Mouse (Mus musculus) heart, adult 9 months (tissue): ENCODE data around the gene Nol3.
A peak's percentile ranks its signal among the peaks of the same experiment; 100 is the strongest.
"Not testable (repeated sequence)": the region's sequence is repeated elsewhere in the genome, so short reads cannot be mapped to it uniquely, and the experiment has no call there.

Experiments
- DNase-seq, 2 experiments: peaks; one replicate each; pipeline ENCODE4 v3.0.0; 2022; ENCODE audit warnings: low spot score in 2 of 2

Gene Nol3

DNA sequence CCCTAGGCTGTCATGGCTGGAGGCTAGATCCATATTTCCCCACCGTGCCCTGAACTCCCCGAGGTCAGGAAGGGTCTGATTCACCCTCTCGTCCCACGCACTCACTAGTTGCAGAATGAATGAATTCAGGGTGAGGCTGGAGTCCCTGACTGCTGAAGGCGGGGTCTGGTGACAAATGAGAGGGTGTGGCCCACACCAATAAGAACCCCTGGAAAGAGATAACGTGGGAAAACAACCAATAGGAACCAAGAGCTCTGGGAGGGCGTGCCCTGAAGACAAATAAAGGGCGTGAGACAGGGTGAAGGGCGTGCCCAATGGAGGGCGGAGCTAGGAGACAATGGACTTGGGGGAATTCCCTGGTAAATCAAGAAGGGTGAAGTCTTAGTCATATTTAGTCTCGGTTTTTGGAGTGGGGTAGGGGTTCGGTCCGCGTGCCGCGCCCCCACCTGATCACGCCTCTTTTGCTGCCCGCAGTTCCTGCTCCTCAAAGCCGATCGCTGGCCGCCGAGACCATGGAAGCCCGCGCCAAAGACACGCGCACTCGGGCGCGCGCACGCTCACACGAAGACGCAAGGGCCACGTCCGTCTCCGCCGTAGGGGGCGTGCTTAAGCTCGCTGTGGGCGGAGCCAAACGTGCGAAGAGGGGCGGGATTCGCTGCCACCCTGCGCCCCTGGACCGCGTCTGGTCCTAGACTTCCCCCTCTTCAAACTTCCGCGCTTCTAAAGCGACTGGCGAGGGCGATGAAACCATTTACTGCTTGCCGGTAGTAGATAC lies 13.2 kb downstream of the Nol3 start:
- peak; percentile 91 to 92 for DNase-seq

DNA sequence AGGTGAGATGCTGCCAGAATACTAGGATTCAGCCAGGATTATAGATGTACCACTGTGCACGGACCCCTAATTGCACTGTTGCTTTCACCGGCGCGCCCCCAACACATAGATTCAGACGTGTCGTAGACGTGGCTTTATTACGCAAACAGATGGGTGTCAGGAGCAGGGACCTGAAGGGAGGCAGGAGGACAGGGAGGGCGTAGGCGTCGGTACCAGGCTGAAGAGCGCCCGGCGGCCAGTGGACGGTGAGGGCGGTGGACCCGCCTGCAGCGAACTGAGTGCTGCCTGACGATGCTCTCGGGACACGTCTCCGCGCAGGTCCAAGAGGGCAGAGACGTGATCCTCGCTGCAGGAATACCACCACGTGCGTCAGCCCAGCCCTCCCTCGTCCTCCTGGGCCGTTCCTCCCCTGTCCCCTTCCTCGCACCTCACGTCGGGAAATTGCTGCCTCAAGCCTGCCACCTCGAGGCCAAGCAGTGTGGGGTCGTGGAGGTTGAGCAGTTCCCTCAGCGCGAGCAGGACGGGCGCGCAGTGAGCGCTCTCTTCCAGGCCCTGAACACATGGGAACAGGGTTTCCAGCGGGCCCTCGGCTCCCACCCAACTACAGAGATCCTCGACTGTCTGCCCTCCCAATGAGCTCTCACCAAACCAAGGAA lies 14.0 kb downstream of the Nol3 start, which contains the start of gene 4931428F04Rik:
Gene 4931428F04Rik, minus strand, starts transcription at position 60 of the 656 bp plus-strand sequence.
- DNase-seq = no peak

DNA sequence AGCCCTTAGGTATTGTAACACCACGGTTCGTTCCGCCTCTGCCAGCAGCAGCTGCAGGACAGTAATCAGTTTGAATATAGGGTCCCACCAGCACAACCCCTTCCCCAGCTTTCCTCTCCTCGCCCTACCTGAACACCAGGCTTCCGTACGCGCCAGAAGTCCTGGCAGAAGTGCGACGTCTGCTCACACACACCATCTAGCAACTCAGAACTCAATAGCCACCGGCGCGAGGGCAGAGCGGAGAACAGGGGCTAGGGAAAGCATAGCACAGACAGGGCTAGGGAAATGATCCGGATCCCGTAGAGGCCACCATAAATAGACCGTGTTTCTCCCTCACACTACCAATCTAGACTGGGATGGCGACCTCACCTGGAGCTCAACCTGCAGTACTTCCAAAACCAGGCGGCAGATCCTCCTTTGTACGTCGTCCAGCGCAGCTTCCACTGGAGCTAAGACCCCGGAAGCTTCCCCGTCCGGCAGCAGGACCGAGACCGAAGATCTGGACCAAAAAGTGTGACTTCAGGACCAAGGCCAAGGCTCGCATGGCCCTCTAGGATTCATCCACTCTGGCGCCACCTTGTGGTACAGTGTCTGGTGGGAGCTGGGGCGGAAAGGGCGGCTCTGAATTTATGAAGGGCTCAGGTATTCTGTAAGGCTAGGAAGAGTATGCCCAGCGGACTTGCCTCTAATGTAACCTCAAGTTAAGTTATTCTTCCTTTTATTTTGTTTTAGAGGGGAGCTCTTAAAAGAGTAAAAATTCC lies 14.8 kb downstream of the Nol3 start:
- DNase-seq = peak; percentile 65 to 82

DNA sequence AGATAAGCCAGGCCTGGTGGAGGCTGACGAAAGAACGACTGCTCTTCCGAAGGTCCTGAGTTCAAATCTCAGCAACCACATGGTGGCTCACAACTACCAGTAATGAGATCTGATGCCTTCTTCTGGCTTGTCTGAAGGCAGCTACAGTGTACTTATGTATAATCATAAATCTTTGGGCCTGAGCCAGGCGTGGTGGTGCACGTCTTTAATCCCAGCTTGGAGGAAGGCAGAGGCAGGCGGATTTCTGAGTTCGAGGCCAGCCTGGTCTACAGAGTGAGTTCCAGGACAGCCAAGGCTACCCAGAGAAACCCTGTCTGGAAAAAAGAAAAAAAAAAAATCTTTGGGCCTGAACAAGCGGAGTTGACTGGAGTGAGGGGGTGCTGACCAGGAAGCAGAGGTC lies 15.4 kb downstream of the Nol3 start:
- not testable (repeated sequence) for DNase-seq

DNA sequence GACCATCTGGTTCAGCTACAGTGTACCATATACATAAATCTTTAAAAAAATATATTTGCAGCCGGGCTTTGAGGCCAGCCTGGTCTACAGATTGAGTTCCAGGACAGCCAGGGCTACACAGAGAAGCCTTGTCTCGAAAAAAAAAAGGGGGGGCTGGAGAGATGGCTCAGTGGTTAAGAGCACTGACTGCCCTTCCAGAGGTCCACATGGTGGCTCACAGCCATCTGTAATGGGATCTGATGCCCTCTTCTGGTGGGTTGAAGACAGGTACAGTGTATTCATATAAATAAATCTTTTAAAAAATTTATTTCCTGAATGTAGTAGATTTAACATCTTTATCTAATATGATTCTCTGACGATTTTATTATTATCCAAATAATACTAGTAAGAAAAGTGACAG lies 15.9 kb downstream of the Nol3 start:
- DNase-seq = not testable (repeated sequence)

DNA sequence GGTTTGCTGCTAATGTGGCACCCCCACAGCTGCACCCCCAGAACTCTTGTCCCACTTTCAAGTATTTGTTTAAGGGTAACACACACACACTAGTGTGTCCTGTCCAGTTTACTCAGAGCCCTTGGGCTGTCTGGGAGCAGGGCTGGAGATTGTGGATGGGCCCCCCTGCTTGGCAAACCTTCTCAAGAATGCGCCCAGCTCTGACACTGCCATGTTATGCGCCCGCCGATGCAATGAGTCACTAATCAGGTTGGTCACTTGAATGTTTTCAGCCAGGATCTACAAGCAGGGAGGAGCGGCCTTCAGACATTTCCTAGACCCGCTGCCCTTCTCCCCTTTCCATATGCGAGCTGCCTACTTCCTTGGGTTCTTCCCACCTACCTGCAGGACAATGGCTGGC lies 16.5 kb downstream of the Nol3 start:
- DNase-seq = no peak

DNA sequence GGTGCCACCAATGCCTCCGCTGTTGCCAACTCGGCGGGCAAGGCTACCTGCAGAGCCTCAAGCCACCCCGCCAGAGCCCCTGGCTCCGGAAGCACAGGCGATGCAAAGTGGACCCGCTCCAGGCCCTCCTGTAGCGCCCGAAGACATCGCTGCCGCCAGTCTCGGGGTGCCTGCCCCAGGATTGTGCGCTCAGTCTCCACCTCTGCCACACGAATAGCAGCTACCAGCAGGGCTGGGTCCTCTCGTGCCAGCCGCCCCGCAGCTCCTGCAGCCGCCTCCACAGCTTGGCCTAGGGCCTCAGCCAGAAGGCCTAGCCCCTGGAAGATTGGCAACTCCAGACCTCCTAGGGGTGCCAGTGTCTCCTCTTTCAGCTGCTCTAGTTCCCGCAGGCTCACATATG lies 17.5 kb downstream of the Nol3 start:
- DNase-seq = no peak

DNA sequence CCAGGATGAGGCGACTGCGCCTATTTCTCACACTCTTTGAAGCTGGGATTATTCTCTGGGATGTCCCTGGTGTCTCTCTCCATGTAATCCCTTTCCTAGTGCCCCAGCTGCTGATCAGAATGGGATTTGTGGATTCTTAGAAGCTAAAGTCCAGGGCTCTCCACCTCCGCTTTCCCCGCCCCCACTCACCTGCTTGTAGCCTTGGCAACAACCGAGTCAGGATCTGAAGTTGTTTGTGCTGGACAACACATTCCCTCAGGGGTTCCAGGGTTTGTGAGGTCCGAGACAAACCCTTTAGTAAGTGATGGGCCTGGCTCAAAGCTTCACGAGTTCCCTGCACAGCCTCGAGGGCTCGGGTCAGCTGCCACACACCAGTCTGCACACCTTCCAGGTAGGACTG lies 18.8 kb downstream of the Nol3 start:
- DNase-seq = no peak

DNA sequence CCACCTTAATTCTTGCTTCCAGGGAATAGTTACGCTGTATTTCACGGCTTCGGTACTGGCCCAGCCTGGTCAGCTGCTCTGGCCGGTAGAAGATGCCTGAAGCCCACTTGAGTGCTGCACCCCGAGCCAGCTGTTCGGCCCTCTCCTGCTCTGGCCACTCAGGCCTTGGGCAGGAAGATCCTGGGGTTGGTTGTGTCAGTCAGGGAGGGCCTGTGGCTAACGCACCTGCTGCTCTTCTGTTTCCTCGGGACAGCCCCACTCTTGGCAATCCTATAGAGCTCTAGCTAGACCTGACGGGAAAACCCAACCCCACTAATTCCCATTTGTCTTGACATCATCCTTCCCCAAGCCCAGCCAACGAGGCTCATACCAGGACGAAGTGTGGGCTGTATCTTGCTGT lies 19.3 kb downstream of the Nol3 start:
- no peak for DNase-seq

DNA sequence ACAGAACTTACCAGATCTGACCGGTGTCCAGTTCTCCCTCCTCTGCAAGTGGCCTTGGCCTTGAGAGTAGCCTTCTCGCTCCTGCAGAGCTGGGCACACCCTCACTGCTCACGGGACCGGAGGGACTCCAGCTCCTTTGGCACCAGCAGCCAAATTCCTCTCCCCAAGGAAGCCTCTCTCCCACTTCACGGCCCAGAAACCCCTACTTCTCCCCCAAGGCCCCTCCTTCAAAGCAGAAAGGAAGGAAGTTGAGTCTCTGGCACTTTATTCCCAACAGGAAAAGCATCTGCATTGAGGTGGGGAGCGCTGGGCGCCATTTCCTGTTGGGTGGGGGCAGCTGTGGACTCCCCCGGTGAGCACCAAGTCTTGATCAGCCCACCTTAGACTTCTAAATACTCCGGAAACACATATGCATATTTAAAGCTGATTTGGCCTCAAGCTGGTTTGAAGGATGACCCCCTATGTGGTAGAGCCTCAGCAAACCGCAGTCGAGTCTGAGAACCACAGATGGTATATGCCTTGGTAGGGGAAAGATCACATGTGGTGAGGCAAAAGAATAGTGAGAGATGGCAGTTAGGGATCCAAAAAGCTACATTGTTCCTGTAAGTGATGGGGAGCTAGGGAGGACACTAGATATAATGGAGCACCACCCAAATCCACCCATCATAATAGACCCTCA lies 20.1 kb downstream of the Nol3 start, which contains the start of gene Exoc3l:
Gene Exoc3l, minus strand, starts transcription at position 207 of the 679 bp plus-strand sequence.
- peak in 1 of 2 experiments; percentile 48 for DNase-seq

DNA sequence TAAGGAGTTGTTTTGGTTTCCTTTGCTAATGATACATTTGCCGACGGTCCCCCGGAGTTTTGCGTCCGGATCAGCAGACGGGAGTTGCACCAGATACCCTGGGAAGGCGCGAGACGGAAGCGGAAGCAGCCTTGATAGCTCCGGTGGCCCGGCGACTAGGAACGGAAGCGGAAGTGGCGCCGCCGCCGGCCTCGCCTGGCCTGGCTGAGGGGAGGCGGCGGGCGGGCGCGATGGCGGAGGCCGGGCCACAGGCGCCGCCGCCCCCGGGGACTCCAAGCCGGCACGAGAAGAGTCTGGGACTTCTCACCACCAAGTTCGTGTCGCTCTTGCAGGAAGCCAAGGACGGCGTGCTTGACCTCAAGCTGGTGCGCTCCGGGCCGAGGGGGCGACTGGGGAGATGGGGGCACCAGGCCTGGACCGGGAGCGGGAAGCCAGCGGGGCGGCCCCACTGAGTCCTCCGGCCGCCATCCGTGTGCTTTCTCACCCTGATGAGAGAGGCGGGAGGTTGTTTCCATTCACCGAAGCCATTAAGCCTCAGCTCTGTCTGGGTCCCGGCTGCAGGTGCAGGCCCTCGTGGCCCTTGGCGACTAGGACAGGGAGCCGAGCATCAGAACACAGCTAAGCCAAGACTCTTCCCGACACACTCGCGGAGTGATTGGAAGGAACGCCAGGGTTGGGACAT lies 21.7 kb downstream of the Nol3 start, which contains the start of gene E2f4:
Gene E2f4, plus strand, starts transcription at position 153 of the 682 bp plus-strand sequence.
- peak; percentile 93 for DNase-seq

DNA sequence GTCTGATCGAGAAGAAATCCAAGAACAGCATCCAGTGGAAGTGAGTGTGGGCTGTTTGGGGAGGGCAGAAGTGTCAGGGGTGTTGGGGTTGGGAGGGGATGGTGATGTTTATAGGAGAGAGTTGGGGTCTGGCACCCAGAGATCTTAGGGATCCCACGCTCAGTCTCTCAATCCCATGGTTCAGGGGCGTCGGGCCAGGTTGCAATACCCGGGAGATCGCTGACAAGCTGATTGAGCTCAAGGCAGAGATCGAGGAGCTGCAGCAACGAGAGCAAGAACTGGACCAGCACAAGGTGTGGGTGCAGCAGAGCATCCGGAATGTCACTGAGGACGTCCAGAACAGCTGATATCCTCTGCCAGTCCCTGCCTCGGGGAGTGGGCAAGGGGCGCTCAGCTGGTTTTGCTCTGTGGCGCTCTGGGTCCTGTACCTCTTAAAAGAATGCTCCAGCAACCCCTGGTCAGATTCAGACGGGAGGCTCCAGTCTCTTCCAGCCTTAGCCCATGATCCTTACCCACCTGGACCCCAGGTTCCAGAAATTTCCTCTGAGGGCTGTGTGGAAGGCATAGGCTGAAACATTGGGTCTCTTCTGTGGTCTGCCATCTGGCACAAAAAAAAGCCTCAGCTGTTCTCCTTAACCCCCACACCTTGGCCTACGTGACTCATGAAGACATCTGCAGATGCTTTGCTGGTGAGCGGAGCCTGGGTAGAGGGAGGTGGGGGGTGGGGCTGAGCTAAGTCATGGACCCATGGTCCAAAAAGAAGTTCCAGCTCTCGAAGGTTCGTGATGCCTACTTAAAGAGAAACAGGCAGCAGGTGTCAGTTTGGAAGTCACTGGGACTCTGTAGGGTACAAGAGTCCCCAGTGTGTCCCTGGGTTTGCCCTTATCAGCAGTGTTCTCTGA lies 22.7 kb downstream of the Nol3 start:
- DNase-seq = no peak

DNA sequence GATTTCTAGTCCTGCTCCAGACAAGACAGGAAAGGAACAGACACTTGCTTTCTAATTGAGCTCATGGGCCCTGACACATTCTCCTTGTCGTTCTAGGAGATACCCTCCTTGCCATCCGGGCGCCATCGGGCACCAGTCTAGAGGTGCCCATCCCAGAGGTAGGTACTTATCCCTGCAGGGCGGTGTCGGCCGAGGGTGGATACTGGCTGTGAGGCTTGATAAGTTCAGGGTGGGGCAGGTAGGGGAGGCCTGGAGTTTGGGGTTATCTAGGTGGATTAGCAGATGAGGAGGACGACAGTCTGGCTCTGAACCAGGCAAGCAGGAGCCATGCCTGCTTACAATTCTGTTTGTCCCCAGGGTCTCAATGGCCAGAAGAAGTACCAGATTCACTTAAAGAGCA lies 24.0 kb downstream of the Nol3 start:
- no peak for DNase-seq

DNA sequence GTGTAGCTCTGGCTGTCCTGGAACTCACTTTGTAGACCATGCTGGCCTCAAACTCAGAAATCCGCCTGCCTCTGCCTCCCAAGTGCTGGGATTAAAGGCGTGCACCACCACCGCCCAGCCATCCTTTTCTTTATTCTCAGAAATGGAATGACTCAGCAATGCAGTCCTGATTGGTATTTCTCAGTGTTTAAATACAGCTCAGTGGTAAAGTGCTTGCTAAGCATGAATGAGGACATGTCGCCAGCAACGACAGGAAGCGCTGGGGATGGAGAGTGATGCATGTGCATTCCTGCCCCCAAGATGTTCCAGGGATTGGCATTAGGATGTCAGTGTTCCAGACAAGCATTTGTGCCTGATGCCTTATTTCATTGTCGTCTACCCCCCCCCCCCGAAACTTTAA lies 27.5 kb downstream of the Nol3 start:
- DNase-seq = no peak

DNA sequence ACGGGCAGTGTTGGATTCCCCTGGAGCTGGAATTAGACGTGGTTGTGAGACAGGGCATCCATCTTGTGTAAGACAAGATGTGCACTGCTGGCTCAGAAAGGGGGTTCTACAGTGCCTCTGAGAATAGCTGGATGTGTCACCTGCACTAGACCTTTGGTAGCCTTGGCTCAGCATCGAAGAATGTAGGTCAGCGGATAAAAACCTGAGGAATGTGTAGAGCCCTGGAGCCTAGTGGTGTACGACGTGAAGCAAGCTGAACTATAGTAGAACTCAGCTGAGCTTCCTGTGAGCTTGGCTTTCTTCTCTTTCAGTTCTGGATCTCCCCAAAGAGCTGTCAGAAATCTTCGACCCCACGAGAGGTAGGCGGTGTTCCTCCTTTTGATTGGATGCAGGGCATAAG lies 27.9 kb downstream of the Nol3 start:
- DNase-seq = no peak

DNA sequence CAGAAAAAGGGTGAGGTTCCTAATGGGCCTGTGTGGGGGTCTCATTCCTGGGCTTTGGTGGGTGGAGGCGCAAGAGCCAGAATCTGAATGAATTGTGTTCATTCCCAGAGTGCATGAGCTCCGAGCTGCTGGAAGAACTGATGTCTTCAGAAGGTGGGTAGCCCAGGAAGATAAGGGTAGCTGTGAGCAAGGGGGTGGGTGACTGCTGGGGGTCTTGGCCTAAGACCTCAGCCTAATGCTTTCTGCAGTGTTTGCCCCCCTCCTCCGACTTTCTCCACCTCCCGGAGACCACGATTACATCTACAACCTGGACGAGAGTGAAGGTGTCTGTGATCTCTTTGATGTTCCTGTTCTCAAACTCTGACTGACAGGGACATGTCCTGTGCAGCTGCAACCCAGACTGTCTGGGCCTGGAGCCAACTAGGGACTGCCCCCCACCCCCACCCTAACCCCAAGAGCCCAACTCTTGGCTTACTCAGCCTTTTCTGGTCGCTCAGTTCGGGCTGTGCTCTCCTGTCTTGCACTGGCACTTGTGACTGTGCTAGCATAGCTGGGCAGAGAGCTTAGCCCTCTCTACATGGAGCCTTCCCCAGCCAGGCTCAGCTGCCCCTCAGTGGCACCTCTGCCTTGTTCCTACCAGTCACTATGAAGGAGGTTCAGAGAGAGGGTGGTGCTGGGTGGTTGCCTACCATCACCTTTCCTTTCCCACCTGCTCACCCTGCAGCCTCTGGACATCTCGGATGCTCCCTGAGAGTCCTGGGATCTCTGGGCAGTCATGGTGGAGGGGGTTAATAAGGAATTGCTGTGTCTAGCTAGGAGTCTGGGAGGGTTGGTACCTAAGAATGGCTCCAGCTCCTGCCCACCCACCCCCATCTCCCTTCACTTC lies 28.6 kb downstream of the Nol3 start:
- no peak for DNase-seq

DNA sequence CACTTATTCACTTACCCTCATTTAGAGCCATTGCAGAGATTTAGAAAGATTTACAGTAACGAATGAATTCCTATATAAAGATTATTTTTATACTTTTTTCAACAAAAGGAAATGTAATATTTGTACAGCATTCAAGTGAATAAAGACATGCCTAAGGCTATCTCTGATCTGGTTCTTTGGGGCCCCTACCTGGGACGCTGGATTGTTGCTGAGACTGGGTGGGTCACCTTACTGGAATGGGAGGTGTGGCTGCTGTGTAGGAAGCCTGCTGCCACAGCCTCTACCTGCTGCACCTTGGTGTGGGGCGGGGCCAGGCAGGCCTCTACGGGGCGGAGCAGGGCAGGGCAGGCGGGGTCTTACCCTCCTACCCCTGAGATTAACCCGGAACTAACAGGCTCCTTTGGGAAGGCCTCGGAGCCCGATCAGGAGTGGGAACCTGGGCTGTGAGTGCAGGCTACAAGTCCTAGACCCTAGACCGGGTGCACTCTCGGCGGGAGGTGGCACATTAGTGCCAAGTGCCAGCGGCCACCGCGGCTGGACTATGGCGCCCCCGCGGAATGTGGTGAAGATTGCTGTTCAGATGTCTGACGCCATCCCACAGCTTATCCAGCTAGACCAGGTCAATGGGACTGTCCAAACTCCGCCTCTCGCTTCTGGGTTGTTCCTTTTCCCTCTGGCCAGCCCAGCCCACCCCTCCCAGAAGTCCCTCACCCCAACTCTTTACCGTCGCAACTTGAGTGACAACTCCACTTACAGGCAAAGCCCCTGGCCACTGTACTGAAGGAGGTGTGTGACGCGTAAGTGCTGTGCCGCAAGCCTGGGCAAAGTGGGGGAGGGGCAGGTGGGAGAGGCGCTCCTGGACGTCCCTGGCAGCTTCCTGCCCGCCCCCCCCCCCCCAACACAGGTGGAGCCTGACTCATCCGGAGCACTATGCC lies 29.5 kb downstream of the Nol3 start, which contains the start of gene Elmo3:
Gene Elmo3, plus strand, starts transcription at position 391 of the 935 bp plus-strand sequence.
- DNase-seq = no peak

DNA sequence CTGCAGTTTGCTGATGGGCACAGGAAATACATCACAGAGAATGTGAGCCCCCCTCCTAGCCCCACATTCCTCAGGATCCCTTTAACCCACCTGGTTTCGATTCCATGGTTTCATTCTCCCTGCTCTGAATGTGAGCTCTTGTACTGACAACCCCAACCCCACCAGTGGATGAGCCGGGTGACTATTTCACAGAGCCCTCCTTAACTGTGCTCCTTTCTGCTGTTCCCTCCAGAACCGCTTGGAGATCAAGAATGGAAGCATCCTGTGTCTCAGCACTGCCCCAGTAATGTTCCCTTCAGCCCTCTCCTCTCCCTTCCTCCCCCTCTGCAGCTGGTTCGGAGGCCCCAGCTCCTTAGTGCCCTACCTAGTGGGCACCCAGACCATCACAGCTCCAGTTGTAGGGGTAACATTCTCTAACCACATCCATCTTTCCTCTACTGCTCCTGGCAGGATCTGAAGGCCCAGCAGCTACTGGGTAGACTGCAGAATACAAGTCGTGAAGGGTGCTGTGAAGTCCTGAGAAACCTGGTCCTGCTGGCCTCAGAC lies 30.3 kb downstream of the Nol3 start:
- no peak for DNase-seq
